Mouse (Mus musculus) stomach, embryonic 15.5 days (tissue): Measurements from ENCODE around the gene Fev. TPM values are rescaled to one million over a fixed set of nuclear protein-coding genes. Genes with fewer than 3 reads are reported as not detected.

Source experiments
- ATAC-seq: fragments of 200-750 bp; cut with Nextera tagmentation; 2 replicates; pipeline ENCODE4 v1.8.0; 2017; ENCODE audit warnings: low read depth, moderate number of reproducible peaks, moderate TSS enrichment; ENCODE audit not compliant: insufficient read depth, low FRiP score
- H3K27ac ChIP-seq: fragments of 300-500 bp; sonication (generic); 2 replicates; pipeline ENCODE4 v1.5.1; 2015; ENCODE audit warnings: mild to moderate bottlenecking, inconsistent platforms
- H3K27me3 ChIP-seq: fragments of 300-500 bp; sonication (generic); replicated peaks from 2 replicates; pipeline ENCODE4 v1.6.1; 2015; ENCODE audit warnings: inconsistent platforms
- H3K36me3 ChIP-seq: fragments of 300-500 bp; sonication (generic); 2 replicates; pipeline ENCODE4 v1.6.1; 2015; ENCODE audit warnings: inconsistent platforms
- H3K4me1 ChIP-seq: fragments of 300-500 bp; sonication (generic); 2 replicates; pipeline ENCODE4 v1.6.1; 2015; ENCODE audit warnings: inconsistent platforms
- H3K4me2 ChIP-seq: fragments of 300-500 bp; sonication (generic); 2 replicates; pipeline ENCODE4 v1.6.1; 2015; ENCODE audit warnings: mild to moderate bottlenecking, inconsistent platforms
- H3K4me3 ChIP-seq: fragments of 300-500 bp; sonication (generic); replicated peaks from 2 replicates; pipeline ENCODE4 v1.5.1; 2015; ENCODE audit warnings: inconsistent platforms
- H3K9ac ChIP-seq: fragments of 300-500 bp; sonication (generic); 2 replicates; pipeline ENCODE4 v1.6.1; 2015; ENCODE audit warnings: inconsistent platforms
- H3K9me3 ChIP-seq: fragments of 300-500 bp; sonication (generic); 2 replicates; pipeline ENCODE4 v1.6.1; 2016; ENCODE audit warnings: inconsistent platforms
- WGBS: fragments of 180-500 bp; shearing (Covaris S2); methylation state at CpG from one replicate; pipeline ENCODE4 v1.1.7; 2015; 5-methylcytosine and 5-hydroxymethylcytosine counted together
- microRNA counts: library from miRNA; unstranded; fragments of <30 nt; microRNA quantifications from one replicate; lab custom pipeline; 2016
- microRNA-seq: library from miRNA; unstranded; fragments of <30 nt; microRNA quantifications from one replicate; pipeline ENCODE4, GENCODE M21; 2016
- polyA plus RNA-seq: library from polyadenylated mRNA; unstranded; fragments of >200 nt; fragmentation: Nextera tagmentation; extraction: Ambion mirVana; gene quantifications from 2 replicates; pipeline ENCODE4 v1.2.1, GENCODE M21; 2015

Gene Fev
- polyA plus RNA-seq, 1 experiment from 2014 or later, result 1.6 TPM

- Histone ChIP-seq H3K4me1 (peaks cover 14% of the 10 kb centered on the region), H3K4me2 (no peak overlapping the region), H3K9me3 (no peaks in the 10 kb centered on the region), H3K27me3 (peaks cover 66% of the 10 kb centered on the region), H3K27ac (no peak overlapping the region), H3K9ac (no peak overlapping the region), H3K36me3 (no peaks in the 10 kb centered on the region), H3K4me3 (no peak overlapping the region)
- ATAC-seq, result no peak
- WGBS, result 16% methylated on average over 6 of the region's 6 CpGs
These were observed 34.0 kb downstream of the Fev start for GRCm38 (mm10) chr1:74851001-74851775.

DNA sequence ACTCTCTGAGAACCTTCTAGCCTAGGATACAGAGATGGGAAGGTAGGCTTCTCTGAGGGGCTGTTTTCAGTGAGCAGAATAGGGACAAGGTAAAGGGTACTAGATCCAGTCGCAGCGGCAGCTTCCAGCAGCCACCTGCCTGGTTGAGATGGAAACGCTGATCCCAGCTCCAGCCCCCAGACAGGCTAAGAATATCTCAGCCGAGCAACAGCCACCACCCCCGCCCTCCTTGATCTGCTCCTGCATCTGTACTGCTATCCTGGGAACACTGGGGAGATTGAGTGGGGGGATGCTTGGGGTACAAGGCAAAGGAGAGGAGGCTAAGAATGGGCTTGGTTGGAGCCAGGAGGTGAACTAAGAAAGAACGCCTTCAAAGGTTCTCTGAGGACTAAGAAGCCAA is 35.0 kb downstream of the Fev start:
- 29% methylated on average over 6 of the region's 6 CpGs for WGBS
- Histone ChIP-seq H3K4me1 (peaks cover 5% of the 10 kb centered on the region), H3K4me3 (no peak overlapping the region), H3K27me3 (peaks cover 56% of the 10 kb centered on the region), H3K9me3 (no peaks in the 10 kb centered on the region), H3K27ac (no peak overlapping the region), H3K4me2 (no peak overlapping the region), H3K9ac (no peak overlapping the region), H3K36me3 (no peaks in the 10 kb centered on the region)
- no peak for ATAC-seq

DNA sequence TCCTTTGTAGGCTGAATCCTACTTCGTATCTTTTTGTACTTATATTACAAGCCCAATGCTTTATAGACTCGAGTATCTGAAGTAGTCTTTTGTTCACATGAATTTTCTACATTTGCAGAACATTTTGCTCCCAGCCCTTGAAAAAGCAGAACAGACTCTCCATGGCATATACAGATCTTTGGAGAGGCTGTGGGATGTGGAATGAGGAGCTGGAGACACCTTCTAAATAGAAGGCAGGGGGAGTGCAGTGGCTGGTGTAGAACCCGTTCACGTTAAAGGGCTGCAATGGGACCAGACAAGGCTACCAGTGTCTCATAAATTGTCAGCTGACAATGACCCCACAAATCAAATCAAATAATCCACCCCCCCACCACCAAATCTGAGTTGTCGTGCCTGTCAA is 36.3 kb downstream of the Fev start:
- Histone ChIP-seq H3K36me3 (no peaks in the 10 kb centered on the region), H3K4me3 (no peak overlapping the region), H3K27me3 (peaks cover 43% of the 10 kb centered on the region), H3K9ac (no peak overlapping the region), H3K4me2 (no peak overlapping the region), H3K9me3 (no peaks in the 10 kb centered on the region), H3K4me1 (no peaks in the 10 kb centered on the region), H3K27ac (no peak overlapping the region)
- WGBS, result 56% methylated on average over 5 of the region's 5 CpGs
- no peak for ATAC-seq

- H3K36me3 ChIP-seq, result no peaks in the 10 kb centered on the region
- H3K4me1 ChIP-seq, result no peaks in the 10 kb centered on the region
- no peaks in the 10 kb centered on the region for H3K9me3 ChIP-seq
- H3K27ac ChIP-seq, result no peak overlapping the region
- WGBS, result 30% methylated on average over 9 of the region's 9 CpGs
- no peak for ATAC-seq
- H3K4me2 ChIP-seq, result no peak overlapping the region
- no peak overlapping the region for H3K9ac ChIP-seq
- H3K4me3 ChIP-seq, result no peak overlapping the region
- H3K27me3 ChIP-seq, result peaks cover 23% of the 10 kb centered on the region
These were observed 38.9 kb downstream of the Fev start for GRCm38 (mm10) chr1:74846341-74846740.

DNA sequence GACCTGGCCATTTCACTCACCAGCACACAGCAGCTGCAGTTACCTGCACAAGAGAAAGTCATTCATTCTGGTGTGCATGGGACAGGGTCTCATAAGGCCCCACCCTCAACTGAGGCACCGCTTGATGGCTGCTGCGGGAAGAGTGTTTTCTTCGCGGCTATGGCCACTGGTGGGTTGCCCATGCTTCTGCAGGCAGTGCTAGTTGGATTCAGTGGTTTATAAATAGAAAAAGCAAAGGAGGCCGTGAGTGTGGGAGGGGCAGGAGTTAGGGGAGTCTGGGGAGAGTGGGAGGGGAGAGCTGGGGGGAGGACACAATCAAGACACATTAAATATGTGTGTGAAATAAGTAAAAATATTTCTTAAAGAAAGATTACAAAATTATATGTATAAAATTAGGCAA is 42.1 kb downstream of the Fev start:
- no peaks in the 10 kb centered on the region for H3K36me3 ChIP-seq
- no peak overlapping the region for H3K4me2 ChIP-seq
- no peak overlapping the region for H3K9ac ChIP-seq
- no peak overlapping the region for H3K27ac ChIP-seq
- H3K9me3 ChIP-seq, result no peaks in the 10 kb centered on the region
- WGBS, result 78% methylated on average over 5 of the region's 5 CpGs
- no peak overlapping the region for H3K4me3 ChIP-seq
- 0 out of 2 replicates have a peak, but pooled peaks cover 3% of the 10 kb centered on the region for H3K27me3 ChIP-seq
- H3K4me1 ChIP-seq, result no peaks in the 10 kb centered on the region
- no peak for ATAC-seq

- Histone ChIP-seq H3K36me3 (no peaks in the 10 kb centered on the region), H3K4me1 (no peaks in the 10 kb centered on the region), H3K27ac (no peak overlapping the region), H3K4me2 (no peak overlapping the region), H3K9ac (no peak overlapping the region), H3K4me3 (no peak overlapping the region), H3K27me3 (no peaks in the 10 kb centered on the region), H3K9me3 (no peaks in the 10 kb centered on the region)
- no peak for ATAC-seq
- WGBS, result 87% methylated on average over 3 of the region's 3 CpGs
These were observed 52.0 kb downstream of the Fev start for GRCm38 (mm10) chr1:74833255-74833654.

MicroRNAs encoded within 50 kb of the gene (microRNA counts, 519-probe panel; counts per million panel counts)
- microRNA mmu-miR-375 (lab: Ali Mortazavi, UCI), result 3,545 counts per million, percentile 89 among the panel's probes with 10 or more counts

Small RNA genes within 50 kb of the gene (microRNA-seq; reads per million reads assigned to microRNA genes)
- 29,939 reads per million, percentile 98 among the genes with 10 or more reads in this experiment for gene Mir375

Other genes with a start within 250 kb of the Fev start
- gene Ttll4, start 223.7 kb downstream of the Fev start, polyA plus RNA-seq, result 9.1 and 9.4 TPM in 2 replicates
- 6.1 and 7.9 TPM in 2 replicates for gene Cyp27a1, start 171.8 kb downstream of the Fev start, polyA plus RNA-seq
- gene Prkag3, start 136.2 kb downstream of the Fev start, polyA plus RNA-seq, result 0.28 and 0.36 TPM in 2 replicates
- 1.4 and 1.8 TPM in 2 replicates for gene Wnt6, start 113.5 kb downstream of the Fev start, polyA plus RNA-seq
- gene Wnt10a, start 93.9 kb downstream of the Fev start, polyA plus RNA-seq, result 2.6 and 3.5 TPM in 2 replicates
- 0.18 TPM in 2 replicates for gene Cdk5r2, start 30.5 kb downstream of the Fev start, polyA plus RNA-seq
- gene Cryba2, start 7.7 kb upstream of the Fev start, polyA plus RNA-seq, result 2.2 and 3.9 TPM in 2 replicates
- 0.06 TPM in 1 of 2 replicates, not detected in the other for gene Cfap65, start 50.2 kb upstream of the Fev start, polyA plus RNA-seq
- gene Ihh, start 66.3 kb upstream of the Fev start, polyA plus RNA-seq, result 24.3 and 31.0 TPM in 2 replicates
- 8.6 and 9.5 TPM in 2 replicates for gene Nhej1, start 239.8 kb upstream of the Fev start, polyA plus RNA-seq
- gene Slc23a3, start 248.5 kb upstream of the Fev start, polyA plus RNA-seq, result 0.49 and 0.86 TPM in 2 replicates